Mouse (Mus musculus) heart, embryonic 13.5 days (tissue): ENCODE results near the gene Tmem37. TPM values are rescaled to one million over a fixed set of nuclear protein-coding genes. Genes with fewer than 3 reads are reported as not detected.

Experiments
- ATAC-seq: fragments of 200-750 bp; cut with Nextera tagmentation; 2 replicates; pipeline ENCODE4 v1.8.0; 2017; ENCODE audit warnings: moderate TSS enrichment; ENCODE audit not compliant: insufficient number of reproducible peaks, low FRiP score, low TSS enrichment; ENCODE audit errors: extremely low read depth
- H3K27ac ChIP-seq: fragments of 300-500 bp; sonication (generic); replicated peaks from 2 replicates; pipeline ENCODE4 v1.5.1; 2015; ENCODE audit warnings: moderate library complexity, mild to moderate bottlenecking, inconsistent platforms
- H3K27me3 ChIP-seq: fragments of 300-500 bp; sonication (generic); replicated peaks from 2 replicates; pipeline ENCODE4 v1.6.1; 2015; ENCODE audit warnings: mild to moderate bottlenecking, inconsistent platforms
- H3K36me3 ChIP-seq: fragments of 300-500 bp; sonication (generic); 2 replicates; pipeline ENCODE4 v1.6.1; 2015; ENCODE audit warnings: mild to moderate bottlenecking, inconsistent platforms
- H3K4me1 ChIP-seq: fragments of 300-500 bp; sonication (generic); 2 replicates; pipeline ENCODE4 v1.6.1; 2015; ENCODE audit warnings: inconsistent platforms
- H3K4me2 ChIP-seq: fragments of 300-500 bp; sonication (generic); 2 replicates; pipeline ENCODE4 v1.6.1; 2015; ENCODE audit warnings: inconsistent platforms, mild to moderate bottlenecking, moderate library complexity
- H3K4me3 ChIP-seq: fragments of 300-500 bp; sonication (generic); 2 replicates; pipeline ENCODE4 v1.5.1; 2015; ENCODE audit warnings: moderate library complexity, mild to moderate bottlenecking, inconsistent platforms
- H3K9ac ChIP-seq: fragments of 300-500 bp; sonication (generic); 2 replicates; pipeline ENCODE4 v1.6.1; 2015; ENCODE audit warnings: inconsistent platforms, mild to moderate bottlenecking, moderate library complexity
- H3K9me3 ChIP-seq: fragments of 300-500 bp; sonication (generic); 2 replicates; pipeline ENCODE4 v1.6.1; 2016; ENCODE audit warnings: inconsistent platforms
- WGBS: fragments of 180-500 bp; shearing (Covaris S2); methylation state at CpG from one replicate; pipeline ENCODE4 v1.1.7; 2015; ENCODE audit warnings: mixed read lengths; 5-methylcytosine and 5-hydroxymethylcytosine counted together
- polyA plus RNA-seq: library from polyadenylated mRNA; unstranded; fragments of >200 nt; fragmentation: Nextera tagmentation; extraction: Ambion mirVana; gene quantifications from 2 replicates; pipeline ENCODE4 v1.2.1, GENCODE M21; 2015

Tmem37 gene
- polyA plus RNA-seq, 1 experiment from 2014 or later, result 14.7 TPM

DNA sequence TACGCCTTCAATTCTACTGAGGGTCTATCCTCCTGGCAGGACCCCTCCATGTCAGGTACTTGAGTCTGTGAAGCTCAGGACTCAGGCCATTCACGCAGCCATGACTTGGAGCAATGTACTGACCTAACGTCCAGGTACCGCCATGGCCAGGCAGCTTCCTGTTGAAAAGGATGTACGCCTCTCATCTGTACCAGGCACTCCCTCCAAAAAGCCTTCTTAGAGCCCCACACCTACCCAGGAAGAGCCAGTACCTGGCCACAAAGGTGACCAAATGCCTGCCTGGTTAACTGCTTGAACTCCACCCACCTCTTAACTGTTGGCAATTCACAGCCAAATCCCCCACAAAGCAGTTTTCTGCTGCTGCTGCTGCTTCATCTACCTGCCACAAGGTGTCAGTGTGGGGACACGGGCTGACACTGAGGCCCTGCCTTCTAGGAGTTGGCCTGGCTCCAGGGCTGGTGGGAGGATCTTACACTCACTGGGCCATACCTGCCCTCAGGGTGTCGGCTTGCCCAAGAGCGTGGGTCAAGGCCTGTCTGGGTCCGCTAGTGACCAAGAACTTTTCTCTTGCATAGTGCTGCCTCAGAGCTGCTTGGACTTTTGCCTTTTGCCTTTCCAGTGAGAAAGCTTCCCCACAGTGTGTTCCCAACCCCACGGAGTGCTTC lies 40.9 kb downstream of the Tmem37 start:
- Histone ChIP-seq H3K9ac (no peak overlapping the region), H3K9me3 (no peaks in the 10 kb centered on the region), H3K36me3 (no peaks in the 10 kb centered on the region), H3K27ac (no peak overlapping the region), H3K27me3 (0 out of 2 replicates have a peak, but pooled peaks cover 3% of the 10 kb centered on the region), H3K4me3 (no peak overlapping the region), H3K4me1 (peaks cover 22% of the 10 kb centered on the region), H3K4me2 (peak overlapping the region; percentile 35; the same call in 1 of the 2 replicates)
- no peak; the same call in 1 of the 2 replicates for ATAC-seq
- WGBS, result 40% methylated on average over 10 of the region's 10 CpGs

DNA sequence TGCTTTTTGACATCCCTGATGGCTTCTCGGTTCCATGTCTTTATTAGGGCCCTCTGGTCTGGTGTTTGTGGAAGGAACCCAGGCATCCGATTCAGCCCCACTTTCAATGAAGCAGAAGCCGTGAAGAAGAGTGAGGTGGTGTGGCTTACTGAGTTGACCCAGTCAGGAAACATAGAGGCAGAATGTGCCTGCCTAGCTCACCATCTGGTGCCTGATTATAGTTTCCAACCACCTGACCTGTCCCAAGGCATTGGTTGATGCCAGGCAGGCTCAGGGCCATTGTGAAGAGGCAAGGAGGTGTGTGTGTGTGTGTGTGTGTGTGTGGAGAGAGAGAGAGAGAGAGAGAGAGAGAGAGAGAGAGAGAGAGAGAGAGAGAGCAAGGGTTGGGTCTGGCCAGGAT lies 43.4 kb downstream of the Tmem37 start:
- 77% methylated on average over 3 of the region's 3 CpGs for WGBS
- H3K27ac ChIP-seq, result no peak overlapping the region
- no peaks in the 10 kb centered on the region for H3K36me3 ChIP-seq
- peaks cover 19% of the 10 kb centered on the region for H3K4me1 ChIP-seq
- 0 out of 2 replicates have a peak, but pooled peaks cover 3% of the 10 kb centered on the region for H3K27me3 ChIP-seq
- no peak for ATAC-seq
- H3K4me3 ChIP-seq, result no peak overlapping the region
- H3K9ac ChIP-seq, result no peak overlapping the region
- no peak overlapping the region for H3K4me2 ChIP-seq
- no peaks in the 10 kb centered on the region for H3K9me3 ChIP-seq

DNA sequence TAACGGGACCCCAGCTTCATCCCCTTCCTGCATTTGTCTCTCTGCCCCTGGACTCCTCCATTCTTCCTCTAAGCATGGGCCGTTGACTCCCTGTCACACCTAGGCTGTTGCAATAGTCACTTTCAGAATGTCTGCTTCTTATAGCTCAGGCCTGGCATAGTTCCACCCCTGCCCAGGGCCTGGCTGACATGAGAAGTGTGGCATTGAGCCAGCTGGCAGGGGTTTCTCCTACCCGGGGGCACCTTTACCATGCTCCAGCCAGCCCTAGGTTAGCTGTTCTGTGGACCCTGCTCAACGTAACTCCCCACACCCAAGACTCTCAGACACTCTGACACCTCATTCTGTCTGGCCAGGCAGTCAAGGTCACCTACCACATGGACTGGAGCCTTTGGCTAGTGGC lies 46.2 kb downstream of the Tmem37 start:
- Histone ChIP-seq H3K4me2 (no peak overlapping the region), H3K4me1 (peaks cover 25% of the 10 kb centered on the region), H3K27ac (peak overlapping the region; percentile 54), H3K27me3 (0 out of 2 replicates have a peak, but pooled peaks cover 3% of the 10 kb centered on the region), H3K4me3 (no peak overlapping the region), H3K9ac (no peak overlapping the region), H3K9me3 (no peaks in the 10 kb centered on the region), H3K36me3 (no peaks in the 10 kb centered on the region)
- no peak for ATAC-seq
- 31% methylated on average over 4 of the region's 4 CpGs for WGBS

DNA sequence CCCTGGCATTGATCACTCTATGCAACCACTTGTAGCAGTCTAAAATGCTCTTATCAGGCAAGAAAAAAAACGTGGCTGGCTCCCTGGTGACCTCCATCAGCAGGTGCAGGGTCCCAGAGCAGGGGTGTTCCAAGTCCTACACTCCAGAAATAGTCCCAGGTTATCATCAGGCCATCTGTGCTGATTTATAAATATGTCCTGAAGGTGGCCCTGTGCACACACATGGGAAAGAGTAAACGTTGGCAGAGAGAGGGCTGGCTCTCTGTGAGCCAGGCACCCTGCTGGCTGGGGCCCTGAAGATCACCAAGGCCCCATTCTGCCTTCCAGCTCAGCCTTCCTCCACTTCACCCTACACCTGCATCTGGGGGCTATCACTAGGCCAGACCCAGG lies 48.8 kb downstream of the Tmem37 start:
- no peak overlapping the region for H3K4me2 ChIP-seq
- H3K4me3 ChIP-seq, result no peak overlapping the region
- 4% methylated on average over 2 of the region's 2 CpGs for WGBS
- H3K9ac ChIP-seq, result no peak overlapping the region
- no peaks in the 10 kb centered on the region for H3K36me3 ChIP-seq
- no peak for ATAC-seq
- no peaks in the 10 kb centered on the region for H3K9me3 ChIP-seq
- no peaks in the 10 kb centered on the region for H3K27me3 ChIP-seq
- peaks cover 25% of the 10 kb centered on the region for H3K4me1 ChIP-seq
- H3K27ac ChIP-seq, result peak overlapping the region; percentile 60

DNA sequence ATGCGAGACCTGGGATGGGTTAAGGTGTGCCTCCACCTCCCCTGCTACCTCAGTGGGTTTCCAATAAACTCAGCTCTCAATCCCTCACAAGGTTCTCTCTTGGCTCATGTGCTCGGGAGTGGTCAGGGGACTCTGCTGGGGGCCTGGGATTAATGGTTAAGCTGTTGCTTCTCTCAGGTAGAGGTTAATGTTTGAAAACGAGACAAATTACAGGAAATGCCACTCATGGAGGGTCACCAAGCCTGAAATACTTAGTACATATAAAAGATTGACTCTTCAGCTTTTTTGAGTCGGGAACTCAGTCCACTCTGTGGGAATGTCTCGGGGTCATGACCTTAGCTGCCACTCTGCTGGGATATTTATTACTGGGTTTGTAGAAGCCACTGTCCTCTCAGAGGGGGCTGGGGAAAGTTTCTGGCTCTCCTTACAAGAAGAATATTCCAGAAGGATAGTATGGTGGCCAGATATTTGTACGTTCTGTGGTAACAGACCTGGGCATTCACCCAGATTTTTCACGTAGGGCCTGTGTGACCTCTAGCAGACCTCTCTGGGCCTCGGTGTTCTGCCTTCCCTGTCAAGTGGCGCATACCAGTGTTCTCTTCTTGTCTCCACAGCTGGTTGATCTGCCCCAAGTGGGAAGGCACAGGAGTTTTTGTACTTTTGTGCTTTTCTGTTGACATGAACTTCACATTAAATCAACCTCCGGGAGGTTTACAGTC lies 49.4 kb downstream of the Tmem37 start:
- H3K36me3 ChIP-seq, result no peaks in the 10 kb centered on the region
- no peak overlapping the region for H3K4me2 ChIP-seq
- no peak for ATAC-seq
- H3K27me3 ChIP-seq, result no peaks in the 10 kb centered on the region
- H3K27ac ChIP-seq, result peak overlapping the region; percentile 60
- no peaks in the 10 kb centered on the region for H3K9me3 ChIP-seq
- H3K4me3 ChIP-seq, result no peak overlapping the region
- H3K9ac ChIP-seq, result no peak overlapping the region
- WGBS, result 47% methylated on average over 10 of the region's 10 CpGs
- peaks cover 25% of the 10 kb centered on the region for H3K4me1 ChIP-seq

DNA sequence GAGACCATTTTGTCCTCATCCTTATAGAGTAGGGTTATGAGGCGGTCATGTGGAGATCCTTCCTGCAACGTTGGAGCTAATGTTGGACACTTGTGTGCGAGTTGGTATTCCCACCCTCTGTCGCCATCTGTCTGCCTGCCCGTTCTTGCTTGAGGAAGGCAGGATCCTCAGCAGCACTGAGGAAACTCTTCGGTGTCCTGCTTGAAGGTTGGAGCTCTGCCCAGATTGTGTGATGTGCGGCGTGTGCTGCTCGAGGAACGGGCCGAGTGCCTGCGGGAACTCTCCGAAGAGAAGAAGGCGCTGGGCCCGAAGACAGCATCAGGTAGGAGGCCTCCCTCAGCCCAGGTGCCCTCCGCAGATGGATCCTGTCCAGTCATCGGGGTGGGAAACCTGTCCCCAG lies 51.9 kb downstream of the Tmem37 start:
- 83% methylated on average over 17 of the region's 17 CpGs for whole genome bisulfite sequencing
- Histone ChIP-seq H3K27ac (no peak overlapping the region), H3K4me1 (peaks cover 15% of the 10 kb centered on the region), H3K27me3 (no peaks in the 10 kb centered on the region), H3K9me3 (no peaks in the 10 kb centered on the region), H3K9ac (no peak overlapping the region), H3K4me3 (no peak overlapping the region), H3K36me3 (no peaks in the 10 kb centered on the region), H3K4me2 (no peak overlapping the region)
- no peak for ATAC-seq

DNA sequence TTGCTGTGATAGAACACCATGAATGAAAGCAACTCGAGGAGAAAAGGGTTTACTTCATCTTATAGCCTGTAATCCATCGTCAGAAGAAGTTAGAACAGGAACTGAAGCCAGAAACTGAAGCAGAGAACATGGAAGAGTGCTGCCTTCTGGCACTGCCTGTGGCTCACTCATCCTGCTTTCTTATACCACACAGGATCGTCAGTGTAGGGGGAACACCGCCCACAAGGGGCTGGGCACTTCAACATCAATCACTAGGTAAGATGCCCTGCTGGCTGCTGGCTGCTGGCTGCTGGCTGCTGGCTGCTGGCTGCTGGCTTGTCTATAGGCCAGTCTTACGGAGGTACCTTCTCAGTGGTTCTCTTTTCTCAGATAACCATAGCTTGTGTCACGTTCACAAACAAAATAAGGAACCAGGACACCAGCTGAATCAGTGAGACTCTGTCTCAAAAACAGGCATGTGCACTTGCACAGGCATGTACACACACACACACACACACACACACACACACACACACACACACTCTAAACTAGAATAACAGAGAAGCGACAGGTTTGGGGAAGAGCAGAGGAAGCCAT lies 53.5 kb downstream of the Tmem37 start:
- 57% methylated on average over 7 of the region's 7 CpGs for WGBS
- no peak for ATAC-seq
- no peak overlapping the region for H3K4me2 ChIP-seq

DNA sequence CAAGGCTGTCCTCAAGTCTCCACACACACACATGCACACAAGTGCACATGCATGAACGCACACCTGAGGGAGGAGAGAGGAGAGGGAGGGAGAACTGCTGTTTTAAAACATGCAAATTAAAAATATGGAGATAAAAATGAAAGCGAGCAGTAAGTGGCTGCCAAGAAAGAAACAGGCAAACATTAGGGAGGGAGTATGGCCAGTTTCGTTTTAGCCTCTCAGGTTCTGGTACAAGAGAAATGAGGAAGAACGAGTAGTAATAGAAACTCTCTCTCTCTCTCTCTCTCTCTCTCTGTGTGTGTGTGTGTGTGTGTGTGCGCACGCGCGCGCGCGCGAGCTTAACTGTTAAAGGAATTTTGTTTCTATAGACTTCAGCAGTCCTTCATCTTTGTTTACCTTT lies 54.4 kb downstream of the Tmem37 start:
- 89% methylated on average over 12 of the region's 12 CpGs for WGBS
- H3K4me2 ChIP-seq, result no peak overlapping the region
- no peak for ATAC-seq
- no peaks in the 10 kb centered on the region for H3K9me3 ChIP-seq
- no peak overlapping the region for H3K27ac ChIP-seq
- H3K4me3 ChIP-seq, result no peak overlapping the region
- H3K4me1 ChIP-seq, result peaks cover 5% of the 10 kb centered on the region
- H3K9ac ChIP-seq, result no peak overlapping the region
- H3K36me3 ChIP-seq, result no peaks in the 10 kb centered on the region
- no peaks in the 10 kb centered on the region for H3K27me3 ChIP-seq

More for the DNA sequence above, 53.5 kb downstream of the Tmem37 start:
- Histone ChIP-seq H3K9ac (no peak overlapping the region), H3K9me3 (no peaks in the 10 kb centered on the region), H3K27ac (no peak overlapping the region), H3K27me3 (no peaks in the 10 kb centered on the region), H3K4me3 (no peak overlapping the region), H3K4me1 (peaks cover 14% of the 10 kb centered on the region), H3K36me3 (no peaks in the 10 kb centered on the region)

DNA sequence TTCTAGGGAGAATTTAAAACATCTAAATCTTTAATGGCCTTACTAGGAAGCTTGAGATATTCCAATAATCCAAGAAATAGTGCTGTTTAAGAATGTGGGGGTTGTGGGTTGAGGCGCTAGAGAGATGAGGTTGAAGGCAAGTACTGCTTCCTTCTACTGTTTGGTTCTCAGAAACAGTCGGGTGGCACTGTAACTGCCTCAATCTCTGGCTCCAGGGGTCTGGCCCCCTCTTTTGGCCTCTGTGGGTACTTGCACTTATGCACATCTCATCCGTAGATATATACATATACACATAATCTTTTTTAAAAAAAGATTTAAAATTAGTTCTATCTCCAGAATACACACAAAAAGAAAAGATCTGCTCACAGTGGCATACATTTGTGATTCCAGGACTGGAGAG lies 55.0 kb downstream of the Tmem37 start:
- Histone ChIP-seq H3K36me3 (no peaks in the 10 kb centered on the region), H3K4me2 (no peak overlapping the region), H3K4me1 (no peaks in the 10 kb centered on the region; the same call in 1 of the 2 replicates), H3K4me3 (no peak overlapping the region), H3K27me3 (no peaks in the 10 kb centered on the region), H3K27ac (no peak overlapping the region), H3K9ac (no peak overlapping the region), H3K9me3 (no peaks in the 10 kb centered on the region)
- no peak for ATAC-seq
- WGBS, result 60% methylated on average over 3 of the region's 3 CpGs
